Mouse (Mus musculus): ENCODE data around the gene Wdr46. TPM values are rescaled to one million over a fixed set of nuclear protein-coding genes. Genes with fewer than 3 reads are reported as not detected.
A peak's percentile ranks its signal among the peaks of the same experiment; 100 is the strongest.

The Wdr46 gene
- polyA plus RNA-seq, 1 experiment: 20.5 TPM

DNA sequence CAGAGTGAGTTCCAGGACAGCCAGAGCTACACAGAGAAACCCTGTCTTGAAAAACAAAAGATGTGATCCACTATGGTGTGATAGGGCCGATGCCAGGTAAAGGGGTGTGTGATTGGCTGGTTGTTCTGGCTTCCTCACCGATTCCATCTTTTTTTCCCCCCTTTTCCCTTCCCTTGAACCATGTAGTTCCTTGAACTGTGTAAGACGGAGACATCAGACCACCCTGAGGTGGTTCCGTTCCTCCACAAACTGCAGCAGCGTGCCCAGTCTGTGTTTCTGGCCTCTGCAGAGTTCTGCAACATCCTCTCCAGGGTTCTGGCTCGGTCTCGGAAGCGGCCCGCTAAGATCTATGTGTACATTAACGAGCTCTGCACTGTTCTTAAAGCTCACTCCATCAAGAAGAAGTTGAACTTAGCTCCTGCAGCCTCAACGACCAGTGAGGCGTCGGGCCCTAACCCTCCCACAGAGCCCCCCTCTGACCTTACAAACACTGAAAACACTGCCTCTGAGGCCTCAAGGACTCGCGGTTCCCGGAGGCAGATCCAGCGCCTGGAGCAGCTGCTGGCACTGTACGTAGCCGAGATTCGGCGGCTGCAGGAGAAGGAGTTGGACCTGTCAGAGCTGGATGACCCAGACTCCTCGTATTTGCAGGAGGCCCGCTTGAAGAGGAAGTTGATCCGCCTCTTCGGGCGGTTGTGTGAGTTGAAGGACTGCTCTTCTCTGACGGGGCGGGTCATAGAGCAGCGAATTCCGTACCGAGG lies 29.2 kb upstream of the Wdr46 start:
- H3K27ac ChIP-seq (ENCODE audit: insufficient read depth, low read length): no peak overlapping the region
- TF ChIP-seq POLR2A (IDR thresholded peaks at IDR 0.05; ENCODE audit: low read depth, low read length) (no peak), CTCF (IDR thresholded peaks at IDR 0.05; ENCODE audit: borderline replicate concordance, insufficient read depth, low read length) (no peak)
- H3K4me1 ChIP-seq (ENCODE audit: control insufficient read depth, insufficient read depth, low read length): peaks cover 3% of the 10 kb centered on the region; the same call in 1 of the 2 replicates
- no peak overlapping the region for H3K4me3 ChIP-seq (ENCODE audit: insufficient read depth, low read length)

DNA sequence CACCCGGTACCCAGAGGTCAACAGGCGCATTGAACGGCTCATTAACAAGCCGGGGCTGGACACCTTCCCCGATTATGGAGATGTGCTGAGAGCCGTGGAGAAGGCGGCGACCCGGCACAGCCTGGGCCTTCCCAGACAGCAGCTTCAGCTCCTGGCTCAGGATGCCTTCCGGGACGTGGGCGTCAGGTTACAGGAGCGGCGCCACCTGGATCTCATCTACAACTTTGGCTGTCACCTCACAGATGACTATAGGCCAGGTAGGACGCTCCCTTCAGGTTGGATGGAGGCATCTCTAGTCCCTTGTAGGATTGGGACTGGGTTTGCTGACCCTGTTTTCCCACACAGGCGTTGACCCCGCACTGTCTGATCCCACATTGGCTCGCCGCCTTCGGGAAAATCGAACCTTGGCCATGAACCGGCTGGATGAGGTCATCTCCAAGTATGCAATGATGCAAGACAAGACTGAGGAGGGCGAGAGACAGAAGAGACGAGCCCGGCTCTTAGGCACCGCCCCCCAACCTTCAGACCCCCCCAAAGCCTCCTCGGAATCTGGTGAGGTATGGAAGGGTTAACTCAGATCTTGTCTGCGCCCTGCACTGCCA lies 28.5 kb upstream of the Wdr46 start:
- H3K4me1 ChIP-seq (ENCODE audit: control insufficient read depth, insufficient read depth, low read length): peaks cover 3% of the 10 kb centered on the region; the same call in 1 of the 2 replicates
- no peak for TF ChIP-seq CTCF (IDR thresholded peaks at IDR 0.05; ENCODE audit: borderline replicate concordance, insufficient read depth, low read length)
- no peak for TF ChIP-seq POLR2A (IDR thresholded peaks at IDR 0.05; ENCODE audit: low read depth, low read length)
- H3K4me3 ChIP-seq (ENCODE audit: insufficient read depth, low read length): no peak overlapping the region
- no peak overlapping the region for H3K27ac ChIP-seq (ENCODE audit: insufficient read depth, low read length)

DNA sequence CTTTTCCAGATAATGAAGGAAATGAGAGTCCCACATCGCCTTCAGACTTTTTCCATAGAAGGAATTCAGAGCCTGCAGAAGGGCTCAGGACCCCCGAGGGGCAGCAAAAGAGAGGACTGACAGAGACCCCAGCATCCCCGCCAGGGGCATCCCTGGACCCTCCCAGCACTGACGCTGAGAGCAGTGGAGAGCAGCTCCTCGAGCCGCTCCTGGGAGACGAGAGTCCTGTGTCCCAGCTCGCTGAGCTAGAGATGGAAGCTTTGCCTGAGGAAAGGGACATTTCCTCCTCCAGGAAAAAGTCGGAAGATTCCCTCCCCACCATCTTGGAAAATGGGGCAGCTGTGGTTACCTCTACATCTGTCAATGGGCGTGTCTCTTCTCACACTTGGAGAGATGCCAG lies 27.2 kb upstream of the Wdr46 start:
- H3K4me3 ChIP-seq (ENCODE audit: insufficient read depth, low read length): no peak overlapping the region
- no peak overlapping the region for H3K27ac ChIP-seq (ENCODE audit: insufficient read depth, low read length)
- peaks cover 3% of the 10 kb centered on the region; the same call in 1 of the 2 replicates for H3K4me1 ChIP-seq (ENCODE audit: control insufficient read depth, insufficient read depth, low read length)
- no peak for TF ChIP-seq POLR2A (IDR thresholded peaks at IDR 0.05; ENCODE audit: low read depth, low read length)
- TF ChIP-seq CTCF (IDR thresholded peaks at IDR 0.05; ENCODE audit: borderline replicate concordance, insufficient read depth, low read length): no peak

GRCm38 (mm10) chr17:33913905-33914304 lies 26.6 kb upstream of the Wdr46 start:
- H3K4me1 ChIP-seq (ENCODE audit: control insufficient read depth, insufficient read depth, low read length): peaks cover 3% of the 10 kb centered on the region; the same call in 1 of the 2 replicates
- H3K27ac ChIP-seq (ENCODE audit: insufficient read depth, low read length): no peak overlapping the region
- TF ChIP-seq CTCF (IDR thresholded peaks at IDR 0.05; ENCODE audit: borderline replicate concordance, insufficient read depth, low read length) (no peak), POLR2A (IDR thresholded peaks at IDR 0.05; ENCODE audit: low read depth, low read length) (no peak)
- H3K4me3 ChIP-seq (ENCODE audit: insufficient read depth, low read length): no peak overlapping the region

DNA sequence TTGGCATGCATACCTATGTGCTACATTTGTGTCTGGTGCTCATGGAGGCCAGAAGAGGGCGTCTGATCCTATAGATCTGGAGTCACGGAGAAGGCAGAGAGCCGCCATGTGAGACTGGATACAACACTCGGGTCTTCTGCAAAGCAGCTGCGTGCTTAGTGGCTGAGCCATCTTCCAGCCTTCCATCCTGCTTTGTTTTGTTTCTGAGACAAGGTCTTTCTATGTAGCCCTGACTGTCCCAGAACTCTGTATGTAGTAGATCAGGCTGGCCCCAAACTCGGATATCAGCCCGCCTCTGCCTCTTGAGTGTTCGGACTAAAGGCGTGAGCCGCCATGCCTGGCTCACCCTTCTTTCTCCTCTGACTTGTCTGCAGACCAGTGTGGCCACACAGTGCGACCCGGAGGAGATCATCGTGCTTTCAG lies 25.5 kb upstream of the Wdr46 start:
- peaks cover 3% of the 10 kb centered on the region; the same call in 1 of the 2 replicates for H3K4me1 ChIP-seq (ENCODE audit: control insufficient read depth, insufficient read depth, low read length)
- H3K27ac ChIP-seq (ENCODE audit: insufficient read depth, low read length): no peak overlapping the region
- TF ChIP-seq CTCF (IDR thresholded peaks at IDR 0.05; ENCODE audit: borderline replicate concordance, insufficient read depth, low read length): no peak
- TF ChIP-seq POLR2A (IDR thresholded peaks at IDR 0.05; ENCODE audit: low read depth, low read length): no peak
- H3K4me3 ChIP-seq (ENCODE audit: insufficient read depth, low read length): no peak overlapping the region

GRCm38 (mm10) chr17:33915671-33916250 lies 24.7 kb upstream of the Wdr46 start, which contains the start of the genes Tapbp and Zbtb22:
Gene Tapbp (plus strand): TSS chr17:33915899.
Gene Zbtb22 (plus strand): TSS chr17:33915904.
- peak within 1 kb of the TSS; percentile 69 for H3K4me3 ChIP-seq (ENCODE audit: insufficient read depth, low read length)
- 0 out of 2 replicates have a peak within 1 kb of the TSS, but pooled peaks have one; percentile 21 for H3K27ac ChIP-seq (ENCODE audit: insufficient read depth, low read length)
- 0 out of 2 replicates have a peak, but pooled peaks have one; percentile 6 for TF ChIP-seq POLR2A (IDR thresholded peaks at IDR 0.05; ENCODE audit: low read depth, low read length)
- no peak for TF ChIP-seq CTCF (IDR thresholded peaks at IDR 0.05; ENCODE audit: borderline replicate concordance, insufficient read depth, low read length)
- H3K4me1 ChIP-seq (ENCODE audit: control insufficient read depth, insufficient read depth, low read length): peaks cover 3% of the 10 kb centered on the region; the same call in 1 of the 2 replicates

DNA sequence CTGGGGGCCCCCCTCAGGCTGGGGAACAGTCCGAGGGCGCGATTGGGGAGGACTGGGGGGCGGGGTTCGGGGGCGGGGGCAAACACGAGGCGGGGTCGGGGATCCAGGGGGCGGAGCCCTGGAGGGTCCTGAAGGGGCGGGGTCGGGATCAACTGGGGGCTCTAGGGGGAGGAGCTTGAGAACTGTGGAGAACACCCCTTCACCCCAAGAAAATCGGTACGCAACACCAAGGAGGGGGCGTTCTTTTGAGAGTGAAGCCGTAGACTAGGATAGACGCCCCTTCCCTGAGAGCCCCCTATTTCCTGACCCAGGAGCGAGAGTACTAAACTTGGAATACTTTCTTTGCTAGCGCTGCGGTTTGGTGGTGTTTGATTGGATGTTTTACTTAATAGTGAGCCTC lies 24.2 kb upstream of the Wdr46 start:
- Histone ChIP-seq H3K4me3 (ENCODE audit: insufficient read depth, low read length) (peak overlapping the region; percentile 69), H3K27ac (ENCODE audit: insufficient read depth, low read length) (no peak overlapping the region), H3K4me1 (ENCODE audit: control insufficient read depth, insufficient read depth, low read length) (peaks cover 3% of the 10 kb centered on the region; the same call in 1 of the 2 replicates)
- TF ChIP-seq POLR2A (IDR thresholded peaks at IDR 0.05; ENCODE audit: low read depth, low read length) (peak; percentile 10; the same call in 1 of the 2 replicates), CTCF (IDR thresholded peaks at IDR 0.05; ENCODE audit: borderline replicate concordance, insufficient read depth, low read length) (no peak)

DNA sequence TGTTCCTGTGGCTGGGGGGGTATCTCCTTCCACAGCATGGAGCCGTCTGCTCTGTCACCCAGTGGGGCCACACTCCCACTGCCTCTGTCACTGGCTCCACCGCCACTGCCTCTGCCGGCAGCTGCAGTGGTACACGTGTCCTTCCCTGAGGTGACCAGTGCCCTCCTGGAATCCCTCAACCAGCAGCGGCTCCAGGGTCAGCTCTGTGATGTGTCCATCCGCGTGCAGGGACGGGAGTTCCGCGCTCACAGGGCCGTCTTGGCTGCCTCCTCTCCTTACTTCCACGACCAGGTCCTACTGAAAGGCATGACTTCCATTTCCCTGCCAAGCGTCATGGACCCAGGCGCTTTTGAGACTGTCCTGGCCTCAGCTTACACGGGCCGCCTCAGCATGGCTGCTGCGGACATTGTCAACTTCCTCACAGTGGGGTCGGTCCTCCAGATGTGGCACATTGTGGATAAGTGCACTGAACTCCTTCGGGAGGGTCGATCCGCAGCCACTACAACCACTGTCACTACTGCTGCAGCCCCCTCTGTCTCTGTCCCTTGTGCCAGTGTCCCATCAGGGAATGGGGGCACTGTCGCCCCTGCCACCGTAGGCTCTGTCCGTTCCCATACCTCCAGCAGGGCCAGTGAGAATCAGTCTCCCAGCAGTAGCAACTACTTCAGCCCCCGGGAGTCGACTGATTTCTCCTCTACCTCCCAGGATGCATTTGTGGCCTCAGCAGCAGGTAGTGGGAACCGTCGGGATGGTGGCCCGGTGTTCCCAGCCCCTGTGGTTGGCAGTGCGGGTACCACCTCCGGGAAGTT lies 23.4 kb upstream of the Wdr46 start:
- TF ChIP-seq CTCF (IDR thresholded peaks at IDR 0.05; ENCODE audit: borderline replicate concordance, insufficient read depth, low read length): no peak
- no peak for TF ChIP-seq POLR2A (IDR thresholded peaks at IDR 0.05; ENCODE audit: low read depth, low read length)
- Histone ChIP-seq H3K27ac (ENCODE audit: insufficient read depth, low read length) (no peak overlapping the region), H3K4me1 (ENCODE audit: control insufficient read depth, insufficient read depth, low read length) (peaks cover 3% of the 10 kb centered on the region; the same call in 1 of the 2 replicates), H3K4me3 (ENCODE audit: insufficient read depth, low read length) (peak overlapping the region; percentile 69)

All from embryonic fibroblast, embryonic 13.5 days (primary cell).